Mouse (Mus musculus) bone marrow macrophage, adult 2 months (primary cell): ENCODE data around the gene 2810006K23Rik.

Source experiments
- CTCF ChIP-seq: IDR thresholded peaks from 2 replicates; pipeline ENCODE4 v1.5.1; 2012; ENCODE audit warnings: low read depth, mild to moderate bottlenecking, low read length, moderate library complexity
- POLR2A ChIP-seq: IDR thresholded peaks from 2 replicates; pipeline ENCODE4 v1.6.1; 2012; ENCODE audit warnings: mild to moderate bottlenecking, low read depth, low read length, borderline replicate concordance

GRCm38 (mm10) chr5:124353011-124353725 is 25.3 kb downstream of the 2810006K23Rik start:
- TF ChIP-seq POLR2A (no peak), CTCF (no peak)
